In the genomic region with DNA sequence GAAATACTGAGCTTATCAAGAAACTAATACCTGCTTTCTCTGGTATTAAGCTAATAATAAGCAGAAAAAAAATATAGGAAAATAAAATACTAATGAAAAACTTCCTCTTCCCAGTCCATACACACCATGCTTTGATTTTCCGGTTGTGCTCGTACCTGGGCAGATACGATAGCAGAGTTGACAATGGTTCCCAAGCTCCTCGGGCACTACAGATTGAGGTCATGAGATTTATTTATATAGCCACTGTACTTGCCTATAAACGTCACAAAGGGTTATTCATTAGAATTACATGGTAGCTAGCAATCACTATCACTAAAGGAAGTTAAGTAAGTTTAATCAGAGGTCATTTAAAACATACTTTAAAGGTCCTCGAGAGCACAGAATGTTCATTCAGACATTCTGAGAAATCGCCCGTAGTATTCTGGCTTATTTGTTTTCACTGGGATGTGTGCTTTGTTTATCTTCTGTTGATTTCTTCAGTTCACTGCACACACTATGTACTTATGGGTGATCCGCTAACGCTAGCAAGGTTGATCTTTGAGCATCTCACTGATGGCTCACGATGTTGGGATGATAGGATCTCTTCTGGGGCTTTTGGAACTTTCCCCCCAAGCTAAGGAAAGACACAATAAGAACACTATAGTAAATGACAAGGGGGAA, we compare ENCODE assay signal across 24 mouse cellular contexts.
"Had no signal": no experiment of that assay in that cellular context is flagged by ENCODE, and none has a peak within 500 bp of the region (broad histone marks: within the 10 kb centered on the region; RNA-seq: fewer than 3 reads in every experiment).

No protein-coding gene starts in this region.

- DNase-seq: gastrocnemius, adult 2 months; gastrocnemius, postnatal 10 days; gastrocnemius, postnatal 25 days; heart, adult 18-20 months; heart, postnatal 10 days; heart, postnatal 4 days; kidney, adult 18-20 months; kidney, adult 8-10 months; kidney, postnatal 14 days; kidney, postnatal 36 days; layer of hippocampus, adult 9-11 months; layer of hippocampus, postnatal 36 days; left cerebral cortex, postnatal 4 days had no signal

- H3K4me2 ChIP-seq: heart, embryonic 12.5 days; hindbrain, embryonic 12.5 days; hindbrain, embryonic 14.5 days; intestine, embryonic 15.5 days; limb, embryonic 13.5 days; limb, embryonic 15.5 days; liver, embryonic 12.5 days had no signal

- H3K36me3 ChIP-seq: heart, embryonic 10.5 days; heart, embryonic 12.5 days; hindbrain, embryonic 10.5 days; hindbrain, embryonic 12.5 days; intestine, embryonic 15.5 days; limb, embryonic 13.5 days; limb, embryonic 15.5 days; liver, embryonic 12.5 days had no signal

- H3K4me3 ChIP-seq: gastrocnemius, adult 2 months; heart, embryonic 10.5 days; heart, embryonic 12.5 days; hindbrain, embryonic 10.5 days; hindbrain, embryonic 12.5 days; intestine, embryonic 15.5 days; limb, embryonic 13.5 days; limb, embryonic 15.5 days; liver, embryonic 12.5 days had no signal

- H3K9me3 ChIP-seq: heart, embryonic 10.5 days; hindbrain, embryonic 10.5 days; hindbrain, embryonic 12.5 days; intestine, embryonic 15.5 days; limb, embryonic 13.5 days; limb, embryonic 15.5 days; liver, embryonic 12.5 days had no signal

- H3K4me1 ChIP-seq: heart, embryonic 10.5 days; heart, embryonic 12.5 days; hindbrain, embryonic 10.5 days; hindbrain, embryonic 12.5 days; intestine, embryonic 15.5 days; limb, embryonic 13.5 days; limb, embryonic 15.5 days; liver, embryonic 12.5 days had no signal

- H3K9ac ChIP-seq: heart, embryonic 12.5 days; hindbrain, embryonic 12.5 days; hindbrain, embryonic 14.5 days; intestine, embryonic 15.5 days; limb, embryonic 13.5 days; limb, embryonic 15.5 days; liver, embryonic 12.5 days had no signal

- ATAC-seq: hindbrain, embryonic 16.5 days; inflammation-experienced regulatory T-cells, adult 6 months; intestine, embryonic 15.5 days; liver, embryonic 12.5 days had no signal

- H3K27ac ChIP-seq: gastrocnemius, adult 2 months; heart, embryonic 10.5 days; hindbrain, embryonic 10.5 days; hindbrain, embryonic 12.5 days; hindbrain, embryonic 14.5 days; intestine, embryonic 15.5 days; limb, embryonic 13.5 days; limb, embryonic 15.5 days; liver, embryonic 12.5 days had no signal

- H3K27me3 ChIP-seq: heart, embryonic 12.5 days; hindbrain, embryonic 12.5 days; intestine, embryonic 15.5 days; limb, embryonic 13.5 days; limb, embryonic 15.5 days; liver, embryonic 12.5 days had no signal
